Mouse (Mus musculus): Measurements from ENCODE around the gene Gm7029. TPM values are rescaled to one million over a fixed set of nuclear protein-coding genes. Genes with fewer than 3 reads are reported as not detected.
"Not testable (repeated sequence)": the region's sequence is repeated elsewhere in the genome, so short reads cannot be mapped to it uniquely, and the experiment has no call there.

The Gm7029 gene
- polyA plus RNA-seq, 1 experiment from 2014 or later, result not detected

GRCm38 (mm10) chr17:33898193-33898592 is 24.6 kb downstream of the Gm7029 start:
- H3K36me3 ChIP-seq; H3K9me3 ChIP-seq (replicated peaks); H3K27me3 ChIP-seq (ENCODE audit: low read depth, poor library complexity, severe bottlenecking); H3K27ac ChIP-seq; DNase-seq (ENCODE audit: low spot score); H3K4me3 ChIP-seq; H3K4me1 ChIP-seq: not testable (repeated sequence)
- WGBS, result 90% methylated on average over 4 of the region's 4 CpGs

GRCm38 (mm10) chr17:33899642-33900041 is 26.0 kb downstream of the Gm7029 start:
- no peak overlapping the region for H3K27ac ChIP-seq
- 79% methylated on average over 4 of the region's 4 CpGs for WGBS
- no peaks in the 10 kb centered on the region for H3K9me3 ChIP-seq (replicated peaks)
- no peak overlapping the region for H3K4me3 ChIP-seq
- DNase-seq (ENCODE audit: low spot score), result no peak
- H3K4me1 ChIP-seq, result no peaks in the 10 kb centered on the region
- no peaks in the 10 kb centered on the region for H3K36me3 ChIP-seq
- no peaks in the 10 kb centered on the region for H3K27me3 ChIP-seq (ENCODE audit: low read depth, poor library complexity, severe bottlenecking)

GRCm38 (mm10) chr17:33900281-33900988 is 26.8 kb downstream of the Gm7029 start:
- no peak overlapping the region for H3K4me3 ChIP-seq
- H3K27ac ChIP-seq, result no peak overlapping the region
- H3K36me3 ChIP-seq, result no peaks in the 10 kb centered on the region
- WGBS, result 68% methylated on average over 7 of the region's 7 CpGs
- H3K9me3 ChIP-seq (replicated peaks), result no peaks in the 10 kb centered on the region
- DNase-seq (ENCODE audit: low spot score), result no peak
- no peaks in the 10 kb centered on the region for H3K27me3 ChIP-seq (ENCODE audit: low read depth, poor library complexity, severe bottlenecking)
- H3K4me1 ChIP-seq, result 0 out of 2 replicates have a peak, but pooled peaks cover 4% of the 10 kb centered on the region

GRCm38 (mm10) chr17:33900989-33901314 is 27.3 kb downstream of the Gm7029 start:
- 90% methylated on average over 4 of the region's 4 CpGs for WGBS
- no peak overlapping the region for H3K27ac ChIP-seq
- H3K4me1 ChIP-seq, result 0 out of 2 replicates have a peak, but pooled peaks cover 4% of the 10 kb centered on the region
- no peak for DNase-seq (ENCODE audit: low spot score)
- H3K9me3 ChIP-seq (replicated peaks), result no peaks in the 10 kb centered on the region
- H3K4me3 ChIP-seq, result no peak overlapping the region
- no peaks in the 10 kb centered on the region for H3K36me3 ChIP-seq
- no peaks in the 10 kb centered on the region for H3K27me3 ChIP-seq (ENCODE audit: low read depth, poor library complexity, severe bottlenecking)

- WGBS, result 74% methylated on average over 4 of the region's 4 CpGs
- Histone ChIP-seq H3K27me3 (ENCODE audit: low read depth, poor library complexity, severe bottlenecking) (no peaks in the 10 kb centered on the region), H3K9me3 (replicated peaks) (no peaks in the 10 kb centered on the region), H3K4me1 (0 out of 2 replicates have a peak, but pooled peaks cover 4% of the 10 kb centered on the region), H3K36me3 (no peaks in the 10 kb centered on the region), H3K27ac (no peak overlapping the region), H3K4me3 (no peak overlapping the region)
- no peak for DNase-seq (ENCODE audit: low spot score)
Measured at GRCm38 (mm10) chr17:33901653-33902052, 28.0 kb downstream of the Gm7029 start.

- no peak for DNase-seq (ENCODE audit: low spot score)
- WGBS, result 41% methylated on average over 4 of the region's 4 CpGs
- Histone ChIP-seq H3K36me3 (no peaks in the 10 kb centered on the region), H3K4me3 (no peak overlapping the region), H3K27ac (no peak overlapping the region), H3K9me3 (replicated peaks) (no peaks in the 10 kb centered on the region), H3K27me3 (ENCODE audit: low read depth, poor library complexity, severe bottlenecking) (no peaks in the 10 kb centered on the region), H3K4me1 (0 out of 2 replicates have a peak, but pooled peaks cover 4% of the 10 kb centered on the region)
Measured at GRCm38 (mm10) chr17:33902079-33902478, 28.4 kb downstream of the Gm7029 start.

- 0 out of 2 replicates have a peak, but pooled peaks cover 4% of the 10 kb centered on the region for H3K4me1 ChIP-seq
- 86% methylated on average over 7 of the region's 7 CpGs for WGBS
- H3K4me3 ChIP-seq, result no peak overlapping the region
- H3K36me3 ChIP-seq, result no peaks in the 10 kb centered on the region
- no peak overlapping the region for H3K27ac ChIP-seq
- H3K27me3 ChIP-seq (ENCODE audit: low read depth, poor library complexity, severe bottlenecking), result no peaks in the 10 kb centered on the region
- DNase-seq (ENCODE audit: low spot score), result no peak
- no peaks in the 10 kb centered on the region for H3K9me3 ChIP-seq (replicated peaks)
Measured at GRCm38 (mm10) chr17:33902491-33902890, 28.9 kb downstream of the Gm7029 start.

GRCm38 (mm10) chr17:33903911-33904651 is 30.4 kb downstream of the Gm7029 start:
- not testable (repeated sequence) for H3K36me3 ChIP-seq; H3K27ac ChIP-seq; H3K9me3 ChIP-seq (replicated peaks); H3K4me3 ChIP-seq; H3K27me3 ChIP-seq (ENCODE audit: low read depth, poor library complexity, severe bottlenecking); DNase-seq (ENCODE audit: low spot score)
- peaks cover 15% of the 10 kb centered on the region for H3K4me1 ChIP-seq
- 76% methylated on average over 6 of the region's 6 CpGs for WGBS

GRCm38 (mm10) chr17:33904835-33905234 is 31.2 kb downstream of the Gm7029 start, which contains the start of gene Platr17:
Platr17 (plus strand) TSS chr17:33905135.
- H3K9me3 ChIP-seq (replicated peaks); H3K27me3 ChIP-seq (ENCODE audit: low read depth, poor library complexity, severe bottlenecking); H3K4me3 ChIP-seq; H3K36me3 ChIP-seq; H3K27ac ChIP-seq; DNase-seq (ENCODE audit: low spot score): not testable (repeated sequence)
- H3K4me1 ChIP-seq, result peaks cover 15% of the 10 kb centered on the region
- WGBS, result 35% methylated on average over 3 of the region's 4 CpGs

DNA sequence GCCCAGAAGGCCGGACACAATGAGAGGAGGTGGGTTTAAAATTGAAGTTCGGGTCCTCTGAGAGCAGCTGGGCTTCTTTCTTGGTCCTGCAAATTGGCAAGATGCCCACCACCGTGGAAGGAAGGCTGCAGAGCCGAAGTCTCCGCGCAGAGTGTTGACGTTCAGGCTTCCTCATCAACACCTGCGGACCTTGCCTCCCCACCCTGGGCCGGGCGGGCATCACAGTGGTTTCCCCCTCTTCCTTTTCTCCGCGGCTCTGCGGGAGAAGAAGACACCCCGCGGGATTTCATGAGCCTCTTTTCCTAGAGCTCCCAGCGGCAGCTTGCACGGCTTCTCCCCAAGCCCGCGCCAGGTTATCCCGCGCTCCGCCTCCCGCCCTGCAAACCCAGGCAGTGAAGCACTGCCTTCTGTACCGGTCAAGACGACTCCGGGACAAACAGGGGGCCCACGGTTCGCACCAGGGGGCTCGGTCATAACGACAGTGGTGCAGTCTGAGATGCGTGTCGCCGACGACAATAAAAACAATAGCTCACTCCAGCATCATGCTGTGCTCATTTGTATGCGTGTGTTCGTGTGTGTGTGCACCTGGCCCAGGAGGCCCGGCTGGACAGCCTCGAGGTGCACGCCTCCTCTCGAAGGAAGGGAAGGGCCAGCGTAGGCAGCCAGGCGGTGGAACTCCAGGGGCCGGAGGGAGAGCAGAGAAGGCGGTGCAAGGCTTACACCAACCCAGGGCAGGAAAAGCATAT is 34.9 kb downstream of the Gm7029 start:
- Histone ChIP-seq H3K27ac (peak overlapping the region; percentile 92), H3K9me3 (replicated peaks) (no peaks in the 10 kb centered on the region), H3K4me1 (peaks cover 28% of the 10 kb centered on the region), H3K36me3 (peaks cover 32% of the 10 kb centered on the region), H3K27me3 (ENCODE audit: low read depth, poor library complexity, severe bottlenecking) (no peaks in the 10 kb centered on the region), H3K4me3 (peak overlapping the region; percentile 87)
- WGBS, result under 1% methylated on average over 44 of the region's 44 CpGs
- DNase-seq (ENCODE audit: low spot score), result no peak

DNA sequence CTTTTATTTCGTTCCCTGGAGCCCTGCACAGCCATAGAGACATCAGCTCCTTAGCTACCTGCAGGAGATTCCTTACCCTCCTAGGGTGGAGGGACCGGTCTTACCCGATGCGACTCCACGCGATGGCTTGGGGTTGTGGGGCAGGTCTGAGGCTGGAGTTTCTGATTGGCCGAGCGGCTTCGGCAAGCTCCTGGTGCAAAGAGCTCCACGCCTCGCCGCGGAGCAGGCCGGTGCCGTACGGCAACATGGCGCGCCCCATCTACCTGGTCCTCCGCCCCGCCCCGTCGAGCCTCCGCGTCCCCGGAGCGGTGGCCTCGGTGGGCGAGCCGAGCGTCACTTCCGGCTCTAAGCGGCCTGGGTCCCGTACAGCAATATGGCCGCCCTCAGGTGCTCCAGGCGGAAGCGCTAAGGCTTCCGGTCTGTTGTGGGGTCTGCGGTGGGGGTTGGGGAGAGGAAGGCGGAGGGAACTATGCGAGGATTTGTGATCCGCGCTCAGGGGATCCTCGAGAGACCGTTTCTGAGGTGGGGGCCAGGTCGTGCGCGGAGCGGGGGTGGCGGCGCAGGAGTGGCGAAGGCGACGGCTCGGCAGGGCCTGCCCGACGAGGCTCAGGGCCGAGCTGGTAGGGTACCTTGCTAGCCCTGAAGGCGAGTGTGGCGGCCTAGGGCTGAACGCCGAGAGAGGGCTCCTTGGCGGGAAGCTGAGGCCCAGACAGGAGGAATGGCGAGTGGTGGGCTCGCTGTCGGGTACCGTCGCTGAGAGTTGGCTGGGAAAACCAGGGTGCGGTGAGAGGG is 35.6 kb downstream of the Gm7029 start, which contains the start of gene Daxx:
Gene Daxx, plus strand, starts transcription at position 338 of the 792 bp plus-strand sequence.
- no peaks in the 10 kb centered on the region for H3K27me3 ChIP-seq (ENCODE audit: low read depth, poor library complexity, severe bottlenecking)
- peak within 1 kb of the TSS; percentile 92 for H3K27ac ChIP-seq
- H3K4me1 ChIP-seq, result peaks cover 28% of the 10 kb centered on the region
- under 1% methylated on average over 68 of the region's 68 CpGs for WGBS
- peak within 1 kb of the TSS; percentile 87 for H3K4me3 ChIP-seq
- peaks cover 40% of the 10 kb centered on the region for H3K36me3 ChIP-seq
- DNase-seq (ENCODE audit: low spot score), result peak; percentile 99
- no peaks in the 10 kb centered on the region for H3K9me3 ChIP-seq (replicated peaks)

DNA sequence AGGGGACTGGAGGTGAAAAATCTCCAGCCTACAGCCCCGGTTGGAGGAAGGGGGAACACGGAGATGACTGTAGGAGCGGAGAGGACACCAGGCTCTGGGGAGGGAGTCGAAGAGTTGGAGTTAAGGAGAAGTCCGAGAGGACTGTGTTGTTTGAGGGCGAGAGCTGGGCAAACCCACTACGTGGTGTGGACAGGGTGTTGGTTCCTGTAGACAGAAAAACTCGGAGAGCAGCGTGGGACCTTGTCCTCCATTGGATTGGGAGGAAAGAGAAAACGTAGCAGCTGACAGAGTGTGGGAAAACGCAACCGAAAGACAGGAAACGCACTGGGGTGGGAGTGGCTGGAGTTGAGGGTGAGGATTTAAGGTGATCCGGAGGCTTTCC is 36.2 kb downstream of the Gm7029 start:
- Histone ChIP-seq H3K4me1 (peaks cover 29% of the 10 kb centered on the region), H3K9me3 (replicated peaks) (no peaks in the 10 kb centered on the region)
- under 1% methylated on average over 14 of the region's 14 CpGs for WGBS

More for the DNA sequence above, 36.2 kb downstream of the Gm7029 start:
- DNase-seq (ENCODE audit: low spot score), result peak; percentile 50
- Histone ChIP-seq H3K27ac (peak overlapping the region; percentile 92), H3K4me3 (peak overlapping the region; percentile 87), H3K27me3 (ENCODE audit: low read depth, poor library complexity, severe bottlenecking) (no peaks in the 10 kb centered on the region), H3K36me3 (peaks cover 46% of the 10 kb centered on the region)

Measured in limb, embryonic 10.5 days (tissue).